Mouse (Mus musculus) hematopoietic stem cell, adult 5-6 weeks (primary cell): ENCODE measurements around the gene Susd2. TPM values are rescaled to one million over a fixed set of nuclear protein-coding genes. Genes with fewer than 3 reads are reported as not detected.

ENCODE experiments used
- ATAC-seq, 2 experiments: fragments of 125-278 bp in 1 of 2; replicated peaks in 1 of 2; 2 replicates each; pipeline ENCODE4 v1.8.0; 2016 to 2017; ENCODE audit warnings: inconsistent platforms in 2 of 2, mild to moderate bottlenecking in 2 of 2, moderate number of reproducible peaks in 2 of 2, low read depth in 1 of 2, moderate TSS enrichment in 1 of 2; ENCODE audit not compliant: low FRiP score in 2 of 2, poor library complexity in 2 of 2, severe bottlenecking in 2 of 2, insufficient read depth in 1 of 2, low TSS enrichment in 1 of 2
- total RNA-seq: library from RNA; stranded (forward); fragments of 172-1452, 232-1000 nt; gene quantifications from 2 replicates; pipeline ENCODE4 v1.2.3, GENCODE M21; 2017

Susd2 gene
- total RNA-seq, 1 experiment from 2014 or later = 0.20 TPM

GRCm38 (mm10) chr10:75592585-75592984 is 51.2 kb downstream of the Susd2 start:
- no peak for ATAC-seq

- peak; percentile 93 to 95 for ATAC-seq
Measured at GRCm38 (mm10) chr10:75591211-75591894, 52.5 kb downstream of the Susd2 start.

- ATAC-seq = peak in 1 of 2 experiments; percentile 9; a peak in 2 of 4 replicates
Measured at GRCm38 (mm10) chr10:75589651-75590050, 54.2 kb downstream of the Susd2 start.

GRCm38 (mm10) chr10:75589129-75589528 is 54.7 kb downstream of the Susd2 start, which contains the start of gene Ggt5:
Gene Ggt5, plus strand, starts transcription at chr10:75589340.
- ATAC-seq = peak; percentile 28 to 49

GRCm38 (mm10) chr10:75588336-75588735 is 55.5 kb downstream of the Susd2 start:
- ATAC-seq = no peak

GRCm38 (mm10) chr10:75587781-75588180 is 56.0 kb downstream of the Susd2 start:
- no peak for ATAC-seq

Other genes with a start within 250 kb of the Susd2 start
- 0.10 and 0.63 TPM in 2 replicates for gene Upb1, start 242.9 kb downstream of the Susd2 start, total RNA-seq
- 40.2 and 83.0 TPM in 2 replicates for gene Snrpd3, start 126.5 kb downstream of the Susd2 start, total RNA-seq
- gene Gucd1, start 126.0 kb downstream of the Susd2 start, total RNA-seq = 16.7 and 24.9 TPM in 2 replicates
- gene Lrrc75b, start 83.7 kb downstream of the Susd2 start, total RNA-seq = not detected in 2 replicates
- 2.4 TPM in 1 of 2 replicates, not detected in the other for gene Ggt1, start 82.4 kb downstream of the Susd2 start, total RNA-seq
- 22.8 and 27.9 TPM in 2 replicates for gene Ggt5, start 54.7 kb downstream of the Susd2 start, total RNA-seq
- 27.9 and 29.3 TPM in 2 replicates for gene Cabin1, start 120.3 kb upstream of the Susd2 start, total RNA-seq
- 44.2 and 44.6 TPM in 2 replicates for gene Ddt, start 129.4 kb upstream of the Susd2 start, total RNA-seq
- gene Gm20441, start 136.9 kb upstream of the Susd2 start, total RNA-seq = not detected in 2 replicates
- 12.2 and 12.6 TPM in 2 replicates for gene Gstt3, start 137.4 kb upstream of the Susd2 start, total RNA-seq
- 4.7 and 5.6 TPM in 2 replicates for gene Gstt1, start 154.6 kb upstream of the Susd2 start, total RNA-seq
- gene Gstt4, start 178.5 kb upstream of the Susd2 start, total RNA-seq = not detected in 2 replicates
- 19.4 and 24.0 TPM in 2 replicates for gene Gstt2, start 193.4 kb upstream of the Susd2 start, total RNA-seq
- gene Mif, start 216.2 kb upstream of the Susd2 start, total RNA-seq = 339 and 626 TPM in 2 replicates
- gene Derl3, start 249.4 kb upstream of the Susd2 start, total RNA-seq = 1.8 and 4.2 TPM in 2 replicates